Mouse (Mus musculus) midbrain, embryonic 11.5 days (tissue): ENCODE measurements around the gene Cxcl14. TPM values are rescaled to one million over a fixed set of nuclear protein-coding genes. Genes with fewer than 3 reads are reported as not detected.

Experiments
- ATAC-seq: fragments of 200-750 bp; cut with Nextera tagmentation; 2 replicates; pipeline ENCODE4 v1.8.0; 2017; ENCODE audit warnings: moderate TSS enrichment, moderate library complexity; ENCODE audit not compliant: low FRiP score
- DNase-seq: peaks from one replicate; pipeline ENCODE4 v3.0.0; 2015; ENCODE audit warnings: low spot score; ENCODE audit errors: missing footprints
- H3K27ac ChIP-seq: fragments of 300-500 bp; sonication (generic); 2 replicates; pipeline ENCODE4 v1.5.1; 2014; ENCODE audit warnings: low read depth, low read length
- H3K27me3 ChIP-seq: fragments of 300-500 bp; sonication (generic); 2 replicates; pipeline ENCODE4 v1.6.1; 2014; ENCODE audit warnings: mild to moderate bottlenecking, low read length, moderate library complexity, mixed read lengths; ENCODE audit not compliant: control insufficient read depth, insufficient read depth
- H3K36me3 ChIP-seq: fragments of 300-500 bp; sonication (generic); 2 replicates; pipeline ENCODE4 v1.6.1; 2014; ENCODE audit warnings: mild to moderate bottlenecking, low read length, moderate library complexity, mixed read lengths; ENCODE audit not compliant: control insufficient read depth, insufficient read depth
- H3K4me1 ChIP-seq: fragments of 300-500 bp; sonication (generic); 2 replicates; pipeline ENCODE4 v1.6.1; 2014; ENCODE audit warnings: low read length; ENCODE audit not compliant: control insufficient read depth, insufficient read depth
- H3K4me2 ChIP-seq: fragments of 300-500 bp; sonication (generic); 2 replicates; pipeline ENCODE4 v1.6.1; 2014; ENCODE audit warnings: mild to moderate bottlenecking, moderate library complexity
- H3K4me3 ChIP-seq: fragments of 300-500 bp; sonication (generic); 2 replicates; pipeline ENCODE4 v1.5.1; 2014; ENCODE audit warnings: low read depth, low read length
- H3K9ac ChIP-seq: fragments of 300-500 bp; sonication (generic); 2 replicates; pipeline ENCODE4 v1.6.1; 2014; ENCODE audit warnings: low read length
- H3K9me3 ChIP-seq: fragments of 300-500 bp; sonication (generic); 2 replicates; pipeline ENCODE4 v1.6.1; 2016; ENCODE audit warnings: low read length; ENCODE audit not compliant: control insufficient read depth
- WGBS: fragments of 180-500 bp; shearing (Covaris S2); extraction: QIAGEN DNeasy Blood & Tissue Kit; methylation state at CpG from one replicate; pipeline ENCODE4 v1.1.7; 2014; 5-methylcytosine and 5-hydroxymethylcytosine counted together
- polyA plus RNA-seq: library from polyadenylated mRNA; unstranded; fragments of >200 nt; fragmentation: Nextera tagmentation; extraction: Ambion mirVana; gene quantifications from 2 replicates; pipeline ENCODE4 v1.2.1, GENCODE M21; 2014

Cxcl14 gene
- 9.2 and 9.3 TPM in 2 replicates for polyA plus RNA-seq

DNA sequence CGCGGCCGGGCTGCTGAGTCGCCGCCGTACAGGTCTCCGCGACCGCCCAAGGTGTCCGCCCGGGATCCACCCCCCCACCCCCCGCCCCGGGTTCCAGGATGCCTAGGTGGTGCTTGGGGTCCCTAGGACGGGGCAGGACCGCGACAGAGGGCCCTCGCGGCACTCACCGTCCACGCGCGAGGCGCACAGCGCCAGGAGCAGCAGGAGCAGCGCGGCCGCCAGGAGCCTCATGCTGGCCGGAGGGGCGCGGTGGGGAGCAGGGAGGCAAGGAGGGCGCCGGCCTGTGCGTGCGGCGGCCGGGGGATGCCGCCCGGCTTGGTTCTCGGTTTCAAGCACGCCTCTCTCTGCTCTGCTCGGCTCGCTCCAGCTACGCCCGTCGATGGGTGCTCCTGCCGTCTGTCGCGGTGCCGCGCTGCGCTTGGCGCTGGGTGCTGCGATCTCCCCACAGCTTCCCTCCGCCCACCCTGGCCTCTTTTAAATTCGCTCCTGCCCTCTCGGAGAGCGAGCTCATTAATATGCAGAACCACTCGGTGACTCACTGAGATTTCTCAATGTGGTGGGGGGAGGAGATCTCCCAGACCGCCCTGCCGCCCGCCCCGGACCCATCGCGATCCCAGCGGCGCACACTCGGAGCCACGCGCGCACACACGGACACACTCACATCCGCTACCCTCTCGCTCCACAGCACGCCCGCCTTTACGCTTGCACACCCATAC, at the start of gene Cxcl14:
TSS of gene Cxcl14 (minus strand) at position 609 of the 716 bp plus-strand sequence.
- under 1% methylated on average over 71 of the region's 76 CpGs for WGBS
- Histone ChIP-seq H3K4me1 (peaks cover 14% of the 10 kb centered on the region), H3K9me3 (no peaks in the 10 kb centered on the region), H3K9ac (peak within 1 kb of the TSS; percentile 72), H3K4me2 (peak within 1 kb of the TSS; percentile 78), H3K27me3 (peaks cover 56% of the 10 kb centered on the region), H3K4me3 (peak within 1 kb of the TSS; percentile 52), H3K36me3 (no peaks in the 10 kb centered on the region), H3K27ac (no peak within 1 kb of the TSS)
- peak; percentile 95 for DNase-seq
- peak; percentile 72 for ATAC-seq

DNA sequence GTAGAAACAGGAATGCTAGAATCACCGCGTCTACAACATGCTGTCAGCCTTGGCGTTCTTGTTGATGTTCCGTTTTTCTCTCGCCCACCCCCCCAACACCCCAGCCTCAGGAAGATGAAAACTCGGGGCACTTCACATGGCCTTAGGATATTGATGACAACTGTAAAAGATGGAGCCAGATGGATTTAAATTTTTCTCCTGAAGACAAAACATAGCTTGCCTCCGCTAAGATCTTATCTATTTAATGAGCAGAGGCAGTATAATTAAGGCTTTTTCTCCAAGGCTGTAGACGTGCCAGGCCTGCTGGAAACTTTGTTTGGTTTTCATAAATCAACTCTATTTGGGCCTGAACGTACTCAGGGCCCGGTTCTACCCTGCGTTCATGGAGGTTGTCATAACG, 48.0 kb upstream of the Cxcl14 start:
- no peaks in the 10 kb centered on the region for H3K9me3 ChIP-seq
- no peak overlapping the region for H3K4me2 ChIP-seq
- H3K4me1 ChIP-seq: no peaks in the 10 kb centered on the region
- H3K9ac ChIP-seq: no peak overlapping the region
- H3K27me3 ChIP-seq: no peaks in the 10 kb centered on the region
- DNase-seq (no peak), ATAC-seq (no peak)
- H3K36me3 ChIP-seq: no peaks in the 10 kb centered on the region
- WGBS: 93% methylated on average over 12 of the region's 12 CpGs
- H3K27ac ChIP-seq: no peak overlapping the region
- H3K4me3 ChIP-seq: no peak overlapping the region

DNA sequence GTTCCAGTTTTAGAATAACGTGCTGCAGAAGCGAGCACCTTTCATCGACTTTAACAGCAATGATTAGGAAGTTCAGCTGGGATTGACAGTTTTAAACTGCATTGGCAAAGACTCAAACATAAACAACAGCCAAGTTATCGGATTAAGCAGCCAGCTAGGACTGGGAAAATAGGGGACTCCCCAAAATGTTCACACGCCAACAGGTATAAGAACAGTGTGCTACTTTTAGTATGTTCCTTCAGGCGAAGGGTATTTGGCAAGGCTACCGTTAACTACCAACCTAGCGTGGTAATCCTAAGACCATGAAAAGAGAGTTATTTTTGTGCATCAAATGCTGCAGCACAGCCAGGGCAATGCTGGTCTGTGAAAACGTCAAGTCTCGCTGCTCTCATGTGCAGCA, 46.1 kb upstream of the Cxcl14 start:
- ATAC-seq: no peak
- no peaks in the 10 kb centered on the region for H3K4me1 ChIP-seq
- no peak for DNase-seq

DNA sequence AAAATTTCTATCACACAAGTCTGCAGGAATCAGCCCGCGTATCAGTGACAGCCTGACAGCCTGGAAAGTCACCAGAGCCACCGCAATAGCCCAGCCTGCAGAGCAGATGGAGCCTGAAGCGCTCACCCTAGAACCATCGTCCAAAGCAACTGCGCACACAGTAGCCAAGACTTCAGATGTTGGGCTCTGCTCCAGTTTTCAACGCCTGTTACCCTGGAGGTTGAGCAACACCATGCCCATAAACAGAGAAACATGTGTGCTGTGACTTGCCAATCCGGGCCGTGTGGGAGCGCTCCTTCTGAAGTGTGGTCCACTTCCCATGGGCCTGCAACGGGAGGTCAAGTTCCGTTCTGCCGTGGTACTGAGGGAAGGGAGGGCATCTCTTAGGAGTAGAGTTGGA, 44.2 kb upstream of the Cxcl14 start:
- ATAC-seq (no peak), DNase-seq (no peak)
- no peak overlapping the region for H3K27ac ChIP-seq
- H3K9me3 ChIP-seq: no peaks in the 10 kb centered on the region
- H3K27me3 ChIP-seq: no peaks in the 10 kb centered on the region
- H3K4me3 ChIP-seq: no peak overlapping the region
- WGBS: 95% methylated on average over 13 of the region's 13 CpGs
- H3K4me2 ChIP-seq: no peak overlapping the region
- H3K4me1 ChIP-seq: no peaks in the 10 kb centered on the region
- H3K36me3 ChIP-seq: no peaks in the 10 kb centered on the region
- H3K9ac ChIP-seq: no peak overlapping the region

More for the DNA sequence above, 46.1 kb upstream of the Cxcl14 start:
- no peaks in the 10 kb centered on the region for H3K9me3 ChIP-seq
- no peak overlapping the region for H3K4me3 ChIP-seq
- H3K27me3 ChIP-seq: no peaks in the 10 kb centered on the region
- WGBS: 82% methylated on average over 10 of the region's 10 CpGs
- no peak overlapping the region for H3K27ac ChIP-seq
- H3K9ac ChIP-seq: no peak overlapping the region
- no peaks in the 10 kb centered on the region for H3K36me3 ChIP-seq
- H3K4me2 ChIP-seq: no peak overlapping the region

DNA sequence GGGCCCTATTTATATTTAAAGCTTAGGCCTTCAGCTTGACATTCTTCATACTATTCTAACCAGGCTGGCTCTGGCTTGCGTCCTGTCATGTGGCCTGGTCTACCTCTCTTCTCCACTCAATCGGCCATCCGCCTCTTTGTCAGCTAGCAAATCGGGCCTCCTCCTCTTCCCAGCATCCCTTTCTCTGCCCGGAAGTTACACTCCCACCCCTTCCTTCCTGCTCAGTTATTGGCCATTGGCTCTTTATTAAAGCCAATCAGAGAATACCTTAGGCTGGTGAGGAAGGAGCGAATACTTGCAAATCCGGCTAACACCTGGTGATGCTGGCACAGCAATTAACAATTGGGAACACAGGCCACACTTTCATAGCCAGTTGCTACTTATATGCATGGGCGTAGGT, 43.5 kb upstream of the Cxcl14 start:
- ATAC-seq: no peak
- DNase-seq: no peak
- no peak overlapping the region for H3K4me2 ChIP-seq
- no peaks in the 10 kb centered on the region for H3K27me3 ChIP-seq
- no peaks in the 10 kb centered on the region for H3K9me3 ChIP-seq
- no peaks in the 10 kb centered on the region for H3K36me3 ChIP-seq
- H3K27ac ChIP-seq: no peak overlapping the region
- no peak overlapping the region for H3K4me3 ChIP-seq
- H3K4me1 ChIP-seq: peaks cover 3% of the 10 kb centered on the region; the same call in 1 of the 2 replicates
- H3K9ac ChIP-seq: no peak overlapping the region
- WGBS: 89% methylated on average over 8 of the region's 8 CpGs

DNA sequence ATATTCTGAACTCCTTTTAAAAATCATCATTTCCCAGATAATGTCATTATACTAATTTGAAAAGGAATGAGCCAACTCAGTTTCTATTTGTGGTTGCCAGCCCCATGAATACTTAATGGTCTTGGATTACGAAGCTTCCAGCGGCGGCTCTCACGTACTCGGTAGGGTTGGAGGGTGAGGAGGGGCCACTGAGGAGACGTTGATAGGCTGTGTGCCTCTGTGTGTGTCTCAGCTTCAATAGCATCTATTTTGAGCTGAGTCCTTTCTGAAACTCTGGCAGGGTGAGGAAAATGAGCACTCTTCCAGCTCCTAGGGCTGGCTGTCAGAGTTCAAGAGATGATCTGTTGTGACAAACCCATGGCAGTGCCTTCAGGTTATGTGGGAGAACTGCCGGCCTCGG, 40.6 kb upstream of the Cxcl14 start:
- no peak overlapping the region for H3K4me3 ChIP-seq
- WGBS: 54% methylated on average over 8 of the region's 8 CpGs
- no peak for ATAC-seq
- H3K27me3 ChIP-seq: peaks cover 5% of the 10 kb centered on the region
- H3K27ac ChIP-seq: no peak overlapping the region
- no peak for DNase-seq
- no peaks in the 10 kb centered on the region for H3K36me3 ChIP-seq
- no peaks in the 10 kb centered on the region for H3K9me3 ChIP-seq
- no peak overlapping the region for H3K4me2 ChIP-seq
- H3K9ac ChIP-seq: no peak overlapping the region
- peaks cover 3% of the 10 kb centered on the region; the same call in 1 of the 2 replicates for H3K4me1 ChIP-seq

DNA sequence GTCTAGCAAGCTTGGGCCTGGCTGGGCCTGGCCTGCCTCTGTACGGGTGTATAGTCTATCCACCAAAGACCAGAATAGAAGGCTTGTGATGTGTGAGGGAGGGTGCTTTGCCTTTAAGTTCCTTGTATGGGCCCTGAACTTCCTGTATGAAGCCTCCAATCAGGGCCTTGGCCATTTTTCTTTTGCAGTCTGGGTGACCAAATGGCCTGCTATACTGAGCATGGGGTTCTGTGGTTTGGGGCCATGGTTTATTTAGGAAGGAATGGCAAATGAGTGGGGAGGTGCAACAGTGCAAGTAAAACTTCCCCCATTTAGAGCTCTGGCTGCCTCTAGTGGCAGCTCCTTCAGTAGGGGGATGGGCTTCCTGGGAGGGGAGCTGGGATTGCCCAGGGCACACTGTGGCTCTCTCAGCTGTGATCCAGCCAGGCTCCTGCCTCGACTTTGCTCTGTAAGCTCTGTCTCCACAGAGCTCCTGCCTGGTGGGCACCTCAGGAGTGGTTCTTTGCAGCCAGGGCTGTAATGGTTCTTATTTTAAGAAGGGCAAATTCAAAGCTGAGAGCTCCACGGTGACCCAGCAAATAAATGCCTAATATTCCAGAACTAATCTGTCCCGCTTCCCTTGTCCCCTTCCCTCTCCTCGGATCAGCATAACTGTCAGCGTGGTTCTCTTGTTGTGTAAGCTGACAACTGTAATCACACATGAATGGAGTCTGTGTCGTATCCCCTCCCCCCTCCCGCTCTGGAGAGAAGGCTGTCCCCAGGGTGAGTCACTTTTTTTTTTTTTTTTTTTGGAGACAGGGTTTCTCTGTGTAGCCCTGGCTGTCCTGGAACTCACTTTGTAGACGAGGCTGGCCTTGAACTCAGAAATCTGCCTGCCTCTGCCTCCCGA, 38.7 kb upstream of the Cxcl14 start:
- 56% methylated on average over 10 of the region's 10 CpGs for WGBS
- Histone ChIP-seq H3K4me3 (no peak overlapping the region), H3K36me3 (no peaks in the 10 kb centered on the region), H3K4me2 (no peak overlapping the region), H3K4me1 (peaks cover 17% of the 10 kb centered on the region), H3K27ac (no peak overlapping the region), H3K9me3 (no peaks in the 10 kb centered on the region), H3K9ac (no peak overlapping the region), H3K27me3 (peaks cover 5% of the 10 kb centered on the region)
- ATAC-seq (no peak), DNase-seq (no peak)

DNA sequence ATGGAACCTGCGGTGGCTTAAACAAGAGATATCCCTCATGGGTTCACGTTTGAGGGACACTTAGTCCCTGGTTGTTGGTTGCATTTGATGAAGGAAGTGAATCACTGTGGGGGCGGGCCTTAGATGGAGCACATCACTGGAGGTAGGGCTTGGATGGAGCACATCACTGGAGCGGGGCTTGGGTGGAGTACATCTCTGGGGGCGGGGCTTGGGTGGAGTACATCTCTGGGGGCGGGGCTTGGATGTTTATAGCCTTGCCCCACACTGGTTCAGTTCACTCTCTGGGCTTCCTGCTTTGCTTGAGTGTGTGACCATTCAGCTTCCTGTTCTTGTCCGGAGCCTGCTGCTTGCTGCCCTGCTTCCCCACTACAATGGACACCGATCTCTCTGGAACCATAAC, 37.9 kb upstream of the Cxcl14 start:
- WGBS: 86% methylated on average over 8 of the region's 8 CpGs
- H3K4me3 ChIP-seq: no peak overlapping the region
- no peak overlapping the region for H3K27ac ChIP-seq

DNA sequence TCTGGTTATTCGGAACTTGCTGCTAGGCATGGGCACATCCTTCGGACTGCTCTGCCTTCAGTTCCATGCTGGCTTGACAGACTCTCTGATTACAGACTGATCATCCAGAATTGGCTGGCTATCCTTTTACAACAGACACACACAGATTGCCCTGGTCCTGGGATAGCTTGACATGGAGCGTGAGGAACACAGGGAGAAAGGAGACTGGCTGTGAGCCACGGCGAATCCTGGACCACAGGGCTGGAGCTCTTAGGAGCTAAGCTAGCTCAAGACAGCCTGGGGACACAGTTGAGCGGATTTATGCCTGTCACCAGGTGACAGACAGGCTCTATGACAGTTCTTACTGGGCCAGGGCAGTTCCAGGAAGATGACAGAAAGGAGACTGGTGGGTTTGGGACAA, 36.0 kb upstream of the Cxcl14 start:
- Histone ChIP-seq H3K27me3 (peaks cover 5% of the 10 kb centered on the region), H3K4me1 (peaks cover 21% of the 10 kb centered on the region), H3K36me3 (no peaks in the 10 kb centered on the region), H3K9ac (no peak overlapping the region), H3K4me3 (no peak overlapping the region), H3K4me2 (no peak overlapping the region), H3K9me3 (no peaks in the 10 kb centered on the region), H3K27ac (no peak overlapping the region)
- DNase-seq (no peak), ATAC-seq (no peak)
- 82% methylated on average over 6 of the region's 6 CpGs for whole genome bisulfite sequencing

More for the DNA sequence above, 37.9 kb upstream of the Cxcl14 start:
- ATAC-seq: no peak
- no peak for DNase-seq
- H3K4me1 ChIP-seq: peaks cover 21% of the 10 kb centered on the region
- H3K9ac ChIP-seq: no peak overlapping the region
- H3K36me3 ChIP-seq: no peaks in the 10 kb centered on the region
- H3K9me3 ChIP-seq: no peaks in the 10 kb centered on the region
- peaks cover 5% of the 10 kb centered on the region for H3K27me3 ChIP-seq
- H3K4me2 ChIP-seq: no peak overlapping the region
